Mouse (Mus musculus): ENCODE data around the gene Slc2a10.

GRCm38 (mm10) chr2:165456710-165457109 lies 46.9 kb upstream of the Slc2a10 start:
- TF ChIP-seq FLI1 (IDR thresholded peaks at IDR 0.05; ENCODE audit: low read length) = no peak
- no peak for TF ChIP-seq GATA1 (IDR thresholded peaks at IDR 0.05; ENCODE audit: borderline replicate concordance, low read length)

Data from megakaryocyte, embryonic 14.5 days (primary cell).